In genomic region chr15:102077111-102077677, GRCm38 (mm10) we compare ENCODE assay signal across 1 mouse cellular context.
A peak's percentile ranks its signal among the peaks of the same experiment; 100 is the strongest.
TF ChIP-seq lines count a peak whose summit lies in the region.

No protein-coding gene starts in this region.

TF ChIP-seq in MEL, 35 proteins besides CTCF, POLR2A, EP300 and RAD21 (continued from another document):
- TF ChIP-seq UBTF (IDR thresholded peaks at IDR 0.05; ENCODE audit: borderline replicate concordance, insufficient read depth, low read depth, low read length) (no peak), ZMIZ1 (IDR thresholded peaks at IDR 0.05; ENCODE audit: low read depth, low read length) (no peak), USF1 (IDR thresholded peaks at IDR 0.05; ENCODE audit: low read depth, low read length) (no peak), MAZ (IDR thresholded peaks at IDR 0.05; ENCODE audit: low read depth, low read length) (no peak), RCOR1 (IDR thresholded peaks at IDR 0.05; ENCODE audit: low read depth, low read length) (no peak), TCF12 (IDR thresholded peaks at IDR 0.05; ENCODE audit: low read depth, low read length) (no peak), TBP (IDR thresholded peaks at IDR 0.05; ENCODE audit: low read depth, low read length) (peak; percentile 52; the same call in 1 of the 2 replicates), HCFC1 (IDR thresholded peaks at IDR 0.05; ENCODE audit: low read depth, low read length) (0 out of 2 replicates have a peak, but pooled peaks have one; percentile 12), POLR2AphosphoS2 (IDR thresholded peaks at IDR 0.05; ENCODE audit: low read length) (no peak; the same call in 1 of the 2 replicates), TAL1 (IDR thresholded peaks at IDR 0.05; ENCODE audit: low read length) (no peak), BHLHE40 (IDR thresholded peaks at IDR 0.05; ENCODE audit: borderline replicate concordance, low read depth, low read length) (no peak), ETS1 (IDR thresholded peaks at IDR 0.05; ENCODE audit: low read depth, low read length) (no peak), ZKSCAN1 (IDR thresholded peaks at IDR 0.05; ENCODE audit: low read depth, low read length) (no peak), MAFK (IDR thresholded peaks at IDR 0.05; ENCODE audit: borderline replicate concordance, low read depth, low read length) (no peak), CHD2 (IDR thresholded peaks at IDR 0.05; ENCODE audit: low read length) (no peak), SMC3 (IDR thresholded peaks at IDR 0.05; ENCODE audit: low read depth, low read length) (no peak), ZNF384 (IDR thresholded peaks at IDR 0.05; ENCODE audit: low read depth, low read length) (peak; percentile 56), JUND (IDR thresholded peaks at IDR 0.05; ENCODE audit: low read depth, low read length) (no peak), SIN3A (IDR thresholded peaks at IDR 0.05; ENCODE audit: low read length) (peak; percentile 35; the same call in 1 of the 2 replicates), MYC (IDR thresholded peaks at IDR 0.05; ENCODE audit: low read depth, low read length) (peak; percentile 64), GABPA (IDR thresholded peaks at IDR 0.05; ENCODE audit: low read depth, low read length) (no peak), GATA1 (IDR thresholded peaks at IDR 0.05; ENCODE audit: low read depth, low read length) (no peak), CHD1 (IDR thresholded peaks at IDR 0.05; ENCODE audit: low read depth, low read length) (no peak), E2F4 (IDR thresholded peaks at IDR 0.05; ENCODE audit: borderline replicate concordance, low read depth, low read length) (no peak), MYB (IDR thresholded peaks at IDR 0.05; ENCODE audit: low read depth, low read length) (no peak), KAT2A (conservative IDR thresholded peaks at IDR 0.05; ENCODE audit: low read depth, low read length) (no peak), ELF1 (IDR thresholded peaks at IDR 0.05; ENCODE audit: low read depth, low read length) (no peak), MEF2A (IDR thresholded peaks at IDR 0.05; ENCODE audit: extremely low read depth, insufficient replicate concordance, low read depth, low read length, poor library complexity, severe bottlenecking) (no peak), MXI1 (IDR thresholded peaks at IDR 0.05; ENCODE audit: low read depth, low read length) (peak; percentile 45; the same call in 1 of the 2 replicates), USF2 (IDR thresholded peaks at IDR 0.05; ENCODE audit: borderline replicate concordance in 1 of 2, insufficient read depth in 1 of 2, low read depth in 1 of 2, low read length in 2 of 2) (no peak), MAX (IDR thresholded peaks at IDR 0.05; ENCODE audit: low read length) (peak; percentile 50; the same call in 1 of the 2 replicates), NRF1 (IDR thresholded peaks at IDR 0.05; ENCODE audit: insufficient read depth, low read depth, low read length, poor library complexity, severe bottlenecking) (no peak)
